Mouse (Mus musculus) embryonic fibroblast, embryonic 13.5 days (primary cell): ENCODE measurements at regions not wholly inside any gene's neighbourhood (a gene's known extent, or its start where the extent isn't known, plus 50 kb on each side); places are given as distances from the start of the nearest gene placed in this dataset.

Experiments
- CTCF ChIP-seq: IDR thresholded peaks from 2 replicates; pipeline ENCODE4 v1.5.1; 2011; ENCODE audit warnings: mild to moderate bottlenecking, control low read depth, low read length, moderate library complexity, borderline replicate concordance; ENCODE audit not compliant: insufficient read depth
- POLR2A ChIP-seq: IDR thresholded peaks from 2 replicates; pipeline ENCODE4 v1.6.1; 2011; ENCODE audit warnings: low read depth, mild to moderate bottlenecking, control low read depth, low read length, moderate library complexity

- TF ChIP-seq CTCF (no peak), POLR2A (no peak)
These were observed 179.5 kb upstream of the Klf4 start for GRCm38 (mm10) chr4:55711500-55712341.
